Mouse (Mus musculus): ENCODE measurements around the gene Sertad2. TPM values are rescaled to one million over a fixed set of nuclear protein-coding genes. Genes with fewer than 3 reads are reported as not detected.

The Sertad2 gene
- 57.1 and 57.9 TPM in 2 replicates for polyA plus RNA-seq (2012; rRNA removed)

DNA sequence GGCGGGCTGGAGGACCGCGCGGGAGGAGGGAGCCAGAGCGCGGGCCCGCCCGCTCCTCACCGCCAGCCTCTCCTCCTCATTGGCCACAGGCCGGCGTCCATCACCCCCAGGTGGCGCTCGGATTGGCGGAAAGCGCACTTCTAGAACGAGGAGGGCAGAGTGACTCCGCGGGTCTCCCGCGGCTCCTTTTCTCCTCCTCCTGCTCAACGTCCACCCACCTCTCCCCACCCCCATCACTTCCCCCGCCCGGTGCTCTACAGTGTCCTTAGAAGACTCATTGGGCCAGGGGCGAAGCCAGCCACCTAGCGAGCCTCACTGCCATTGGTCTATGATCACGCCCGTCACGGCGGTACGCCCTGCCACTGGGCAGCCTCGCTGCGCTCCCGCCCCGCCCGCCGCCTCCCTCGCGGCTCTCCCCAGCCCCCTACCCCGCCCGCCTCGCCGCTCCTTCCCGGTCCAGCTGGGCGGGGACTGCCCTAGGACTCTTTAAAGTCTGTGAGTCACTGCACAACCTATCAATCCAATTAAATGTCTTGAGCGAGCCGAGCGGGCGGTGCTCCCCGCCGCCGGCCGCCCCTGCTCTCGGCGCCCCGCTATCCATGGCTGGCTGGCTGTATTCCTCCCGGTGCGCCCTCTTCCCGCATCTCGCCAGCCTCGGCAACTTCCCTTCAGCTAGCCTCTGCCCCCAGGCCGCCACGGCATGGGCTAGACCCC lies at the start of gene Sertad2:
Gene Sertad2, plus strand, starts transcription at position 515 of the 714 bp plus-strand sequence.
- no peak for TF ChIP-seq CTCF (IDR thresholded peaks at IDR 0.05; ENCODE audit: insufficient read depth, low read length)
- peak; percentile 38; the same call in 1 of the 2 replicates for TF ChIP-seq POLR2A (IDR thresholded peaks at IDR 0.05; ENCODE audit: borderline replicate concordance, extremely low read depth, low read depth, low read length)
- Histone ChIP-seq H3K4me1 (ENCODE audit: control insufficient read depth, insufficient read depth, low read length) (no peaks in the 10 kb centered on the region; the same call in 1 of the 2 replicates), H3K4me3 (replicated peaks; ENCODE audit: extremely low read depth, low read depth, low read length) (peak within 1 kb of the TSS; percentile 87)
- under 1% methylated on average over 62 of the region's 62 CpGs for WGBS
- DNase-seq: peak; percentile 99

DNA sequence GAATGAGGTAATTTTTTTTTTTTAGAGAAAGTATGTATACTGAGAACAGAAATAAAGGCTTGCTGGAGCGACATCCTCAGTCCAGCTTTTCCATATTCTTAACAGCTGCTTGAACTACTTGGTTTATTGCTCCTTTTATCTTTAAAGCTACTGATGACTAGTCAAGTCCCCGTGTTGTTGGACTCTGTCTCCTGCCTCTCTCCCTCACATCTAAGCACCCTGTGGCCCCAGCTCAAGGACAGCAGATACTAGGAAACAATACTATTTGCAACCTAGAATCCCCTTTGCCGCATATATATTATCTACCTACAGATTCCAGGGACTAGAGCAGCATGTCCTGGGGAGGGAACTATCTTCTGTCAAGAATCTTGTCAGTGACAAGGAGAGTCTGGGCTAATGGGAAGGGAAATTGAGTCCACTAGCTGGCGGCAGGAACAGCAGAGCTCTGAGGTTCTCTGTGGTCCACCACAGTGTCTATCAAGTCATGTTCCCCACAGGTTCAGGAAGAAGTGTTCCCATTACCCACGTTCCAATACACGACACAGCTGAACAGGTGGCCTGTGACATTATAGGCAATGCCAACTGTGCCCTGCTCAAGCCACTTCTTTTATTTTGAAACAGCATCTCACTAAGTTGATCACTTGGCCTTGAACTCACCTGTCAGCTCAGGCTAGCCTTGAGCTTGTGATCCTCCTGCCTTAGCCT lies 49.0 kb upstream of the Sertad2 start:
- Histone ChIP-seq H3K4me1 (ENCODE audit: control insufficient read depth, insufficient read depth, low read length) (no peaks in the 10 kb centered on the region), H3K4me3 (replicated peaks; ENCODE audit: extremely low read depth, low read depth, low read length) (no peak overlapping the region)
- 80% methylated on average over 6 of the region's 6 CpGs for WGBS
- no peak for DNase-seq
- TF ChIP-seq POLR2A (IDR thresholded peaks at IDR 0.05; ENCODE audit: borderline replicate concordance, extremely low read depth, low read depth, low read length) (no peak), CTCF (IDR thresholded peaks at IDR 0.05; ENCODE audit: insufficient read depth, low read length) (no peak)

DNA sequence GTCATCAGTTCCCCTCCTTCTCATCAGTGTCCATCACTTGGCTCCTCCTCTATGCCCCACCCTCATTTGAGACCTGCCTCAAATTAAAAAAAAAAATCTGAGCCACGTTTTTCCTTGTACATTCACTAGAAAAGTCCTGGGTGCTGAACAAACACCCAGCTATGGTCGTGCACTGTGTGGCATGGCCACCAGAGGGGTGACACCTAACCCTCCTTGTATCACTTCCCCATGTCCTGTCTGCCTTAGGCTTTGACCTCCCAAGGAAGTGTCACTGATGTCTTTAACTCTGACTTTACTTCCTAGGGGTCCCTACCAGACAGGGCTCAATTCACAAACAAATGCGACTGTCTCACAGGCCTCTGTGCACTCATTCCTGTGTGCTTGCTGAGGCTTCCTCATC lies 42.5 kb upstream of the Sertad2 start:
- Histone ChIP-seq H3K4me3 (replicated peaks; ENCODE audit: extremely low read depth, low read depth, low read length) (no peak overlapping the region), H3K4me1 (ENCODE audit: control insufficient read depth, insufficient read depth, low read length) (no peaks in the 10 kb centered on the region)
- TF ChIP-seq POLR2A (IDR thresholded peaks at IDR 0.05; ENCODE audit: borderline replicate concordance, extremely low read depth, low read depth, low read length) (no peak), CTCF (IDR thresholded peaks at IDR 0.05; ENCODE audit: insufficient read depth, low read length) (peak; percentile 51)
- no peak for DNase-seq
- 45% methylated on average over 3 of the region's 3 CpGs for WGBS

DNA sequence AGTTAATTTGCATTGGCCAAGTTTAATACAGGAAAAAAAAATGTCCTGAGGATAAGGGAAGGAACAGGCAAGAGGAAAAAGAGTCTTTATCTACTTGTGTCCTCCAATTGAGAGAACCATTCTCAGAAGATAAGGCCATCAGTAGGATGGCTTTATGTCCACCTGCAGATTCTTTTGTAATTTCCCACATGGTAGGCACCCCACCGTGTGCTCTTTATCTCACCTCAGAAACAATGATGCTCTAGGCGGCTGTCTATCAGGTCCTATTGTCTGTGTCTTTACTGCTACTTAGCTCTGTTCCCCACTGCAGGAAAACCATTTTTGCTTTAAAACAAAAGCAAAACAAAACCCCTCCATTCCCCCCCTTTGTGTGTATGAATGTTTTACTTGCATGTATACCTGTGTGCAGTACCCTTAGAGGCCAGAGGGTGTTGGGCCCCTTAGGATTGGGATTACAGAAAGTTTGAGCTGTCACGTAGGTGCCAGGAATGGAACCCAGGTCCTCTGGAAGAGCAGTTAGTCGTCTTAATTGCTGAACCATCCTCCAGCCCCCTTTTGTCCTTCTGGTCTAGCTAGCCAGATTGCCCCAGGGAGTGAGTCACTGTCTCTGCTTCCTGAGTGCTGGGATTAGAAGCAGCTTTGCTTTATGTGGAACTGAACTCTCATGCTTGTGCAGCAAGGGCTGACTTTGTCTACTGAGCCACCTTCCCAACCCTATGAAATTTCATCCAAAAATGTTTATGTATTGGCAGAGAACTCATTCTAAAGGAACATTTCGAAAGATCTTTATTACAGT lies 41.7 kb upstream of the Sertad2 start:
- Histone ChIP-seq H3K4me3 (replicated peaks; ENCODE audit: extremely low read depth, low read depth, low read length) (no peak overlapping the region), H3K4me1 (ENCODE audit: control insufficient read depth, insufficient read depth, low read length) (no peaks in the 10 kb centered on the region)
- DNase-seq: no peak
- TF ChIP-seq CTCF (IDR thresholded peaks at IDR 0.05; ENCODE audit: insufficient read depth, low read length) (no peak), POLR2A (IDR thresholded peaks at IDR 0.05; ENCODE audit: borderline replicate concordance, extremely low read depth, low read depth, low read length) (no peak)
- WGBS: 77% methylated on average over 5 of the region's 5 CpGs

DNA sequence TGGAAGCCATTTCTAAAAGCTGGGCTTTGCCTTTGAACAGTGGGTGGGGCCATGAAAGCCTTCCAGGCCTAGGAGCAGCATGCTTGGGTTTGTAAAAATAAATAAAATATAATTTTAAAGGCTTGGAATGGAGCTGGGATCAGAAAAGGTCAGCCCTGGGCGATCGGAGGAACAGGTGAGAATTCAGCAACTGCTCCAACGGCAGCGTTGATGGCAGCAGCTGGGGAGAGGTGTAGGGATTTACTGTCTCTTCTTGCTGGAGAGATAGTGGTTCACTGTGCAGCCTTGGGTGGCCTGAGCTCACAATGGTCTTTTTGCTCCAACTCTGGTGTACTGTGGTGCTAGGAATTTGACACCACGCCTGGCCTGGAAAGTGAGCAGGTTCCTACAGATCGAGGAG lies 29.5 kb upstream of the Sertad2 start:
- 83% methylated on average over 6 of the region's 6 CpGs for WGBS
- TF ChIP-seq POLR2A (IDR thresholded peaks at IDR 0.05; ENCODE audit: borderline replicate concordance, extremely low read depth, low read depth, low read length): no peak
- TF ChIP-seq CTCF (IDR thresholded peaks at IDR 0.05; ENCODE audit: insufficient read depth, low read length): no peak
- DNase-seq: no peak
- Histone ChIP-seq H3K4me3 (replicated peaks; ENCODE audit: extremely low read depth, low read depth, low read length) (no peak overlapping the region), H3K4me1 (ENCODE audit: control insufficient read depth, insufficient read depth, low read length) (no peaks in the 10 kb centered on the region)

DNA sequence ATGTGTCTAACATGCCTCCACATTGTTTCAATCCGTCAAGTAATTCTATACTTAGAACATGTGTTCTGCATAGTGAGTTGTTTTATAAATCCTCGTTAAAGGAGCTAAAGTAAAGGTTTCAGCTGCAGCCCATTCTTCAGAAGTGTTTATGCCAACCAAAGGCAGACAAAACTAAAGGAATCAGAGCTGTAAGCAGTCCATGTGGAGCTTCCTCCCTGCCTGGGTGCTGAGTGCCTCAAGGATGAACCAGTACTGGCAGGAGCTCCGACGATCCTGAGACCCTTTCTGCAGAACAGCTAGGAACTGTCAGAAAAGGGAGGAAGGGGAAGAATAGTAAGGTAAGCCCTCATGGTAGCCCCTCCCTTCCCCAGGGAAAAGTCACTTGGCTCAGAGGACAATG lies 28.3 kb upstream of the Sertad2 start:
- H3K4me1 ChIP-seq (ENCODE audit: control insufficient read depth, insufficient read depth, low read length): no peaks in the 10 kb centered on the region
- 58% methylated on average over 4 of the region's 4 CpGs for WGBS
- no peak overlapping the region for H3K4me3 ChIP-seq (replicated peaks; ENCODE audit: extremely low read depth, low read depth, low read length)
- no peak for DNase-seq
- no peak for TF ChIP-seq POLR2A (IDR thresholded peaks at IDR 0.05; ENCODE audit: borderline replicate concordance, extremely low read depth, low read depth, low read length)
- TF ChIP-seq CTCF (IDR thresholded peaks at IDR 0.05; ENCODE audit: insufficient read depth, low read length): no peak

DNA sequence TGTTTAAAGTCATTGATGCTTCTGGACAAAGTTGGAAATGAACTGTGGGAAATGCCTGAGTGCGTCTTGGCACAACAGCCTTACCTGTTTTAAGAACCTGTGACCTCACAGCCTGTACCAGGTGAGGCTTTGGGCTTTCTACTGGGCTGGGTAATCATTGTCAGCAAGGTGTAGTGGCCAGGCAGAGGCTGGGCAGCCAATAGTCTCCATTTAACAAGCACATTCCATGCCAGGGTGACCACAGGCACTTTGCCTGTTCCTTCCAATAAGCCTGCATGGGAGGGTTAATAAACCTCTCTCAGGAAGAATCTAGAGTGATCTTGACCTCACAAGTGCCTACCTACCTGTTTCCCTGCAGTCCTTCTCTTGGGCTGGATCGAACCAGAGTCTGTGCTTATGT lies 21.7 kb upstream of the Sertad2 start:
- TF ChIP-seq CTCF (IDR thresholded peaks at IDR 0.05; ENCODE audit: insufficient read depth, low read length) (no peak), POLR2A (IDR thresholded peaks at IDR 0.05; ENCODE audit: borderline replicate concordance, extremely low read depth, low read depth, low read length) (no peak)
- no peak for DNase-seq
- no peaks in the 10 kb centered on the region for H3K4me1 ChIP-seq (ENCODE audit: control insufficient read depth, insufficient read depth, low read length)
- no peak overlapping the region for H3K4me3 ChIP-seq (replicated peaks; ENCODE audit: extremely low read depth, low read depth, low read length)
- 82% methylated on average over 2 of the region's 2 CpGs for WGBS

DNA sequence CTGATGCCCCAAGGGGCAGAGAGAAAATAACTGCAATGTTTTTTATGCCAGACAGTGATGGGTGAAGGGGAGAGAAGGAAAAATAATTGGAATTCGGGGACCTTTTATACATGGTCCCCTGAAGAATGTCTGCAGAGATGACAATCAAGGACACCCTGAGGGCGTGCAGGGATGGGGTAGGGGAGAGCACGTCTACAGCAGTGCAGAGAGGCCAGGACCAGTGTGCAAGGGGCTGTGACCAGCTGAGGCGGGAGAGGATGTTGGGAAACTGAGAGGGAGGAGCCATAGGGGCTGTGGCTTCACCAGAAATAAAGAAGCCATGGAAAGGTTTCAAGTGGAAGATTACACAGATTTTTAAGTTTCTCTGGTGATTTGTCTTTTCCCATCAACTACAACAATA lies 20.3 kb upstream of the Sertad2 start:
- 71% methylated on average over 4 of the region's 4 CpGs for WGBS
- H3K4me3 ChIP-seq (replicated peaks; ENCODE audit: extremely low read depth, low read depth, low read length): no peak overlapping the region
- H3K4me1 ChIP-seq (ENCODE audit: control insufficient read depth, insufficient read depth, low read length): no peaks in the 10 kb centered on the region
- DNase-seq: no peak
- TF ChIP-seq POLR2A (IDR thresholded peaks at IDR 0.05; ENCODE audit: borderline replicate concordance, extremely low read depth, low read depth, low read length): no peak

DNA sequence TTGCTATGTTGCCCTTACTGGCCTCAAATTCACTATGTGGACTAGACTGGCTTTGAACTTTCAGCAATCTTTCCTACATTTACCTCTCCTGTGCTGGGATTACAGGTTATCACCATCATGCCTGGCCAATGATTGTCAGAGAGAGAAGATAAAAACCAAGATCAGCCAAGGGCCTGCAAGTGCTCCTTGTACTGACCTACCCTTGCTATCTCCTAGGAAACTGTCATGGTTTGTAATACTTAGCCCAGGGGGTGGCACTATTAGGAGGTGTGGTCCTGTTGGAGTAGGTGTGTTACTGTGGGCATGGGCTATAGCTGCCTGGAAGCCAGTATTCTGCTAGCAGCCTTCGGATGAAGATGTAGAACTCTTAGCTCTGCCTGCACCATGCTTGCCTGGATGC lies 18.6 kb upstream of the Sertad2 start:
- Histone ChIP-seq H3K4me3 (replicated peaks; ENCODE audit: extremely low read depth, low read depth, low read length) (no peak overlapping the region), H3K4me1 (ENCODE audit: control insufficient read depth, insufficient read depth, low read length) (no peaks in the 10 kb centered on the region)
- DNase-seq: no peak
- WGBS: 100% methylated on average over 1 of the region's 1 CpGs
- TF ChIP-seq CTCF (IDR thresholded peaks at IDR 0.05; ENCODE audit: insufficient read depth, low read length) (no peak), POLR2A (IDR thresholded peaks at IDR 0.05; ENCODE audit: borderline replicate concordance, extremely low read depth, low read depth, low read length) (no peak)

Measured in lung, adult 2 months (tissue).